Comparison of ENCODE assay signal across 7 mouse cellular contexts in genomic region chr2:73485236-73486119, GRCm38 (mm10). TPM values are rescaled to one million over a fixed set of nuclear protein-coding genes. Genes with fewer than 3 reads are reported as not detected.
DNase-seq lines count a peak whose midpoint lies in the region; ATAC-seq and TF ChIP-seq lines count a peak whose summit lies in the region.

No protein-coding gene starts in this region.

- no peak overlapping the region for H3K9ac ChIP-seq in heart, embryonic 15.5 days
- H3K9ac ChIP-seq in liver, embryonic 14.5 days (replicated peaks): peak overlapping the region; percentile 78

- H3K36me3 ChIP-seq in heart, embryonic 15.5 days: no peaks in the 10 kb centered on the region
- no peaks in the 10 kb centered on the region for H3K36me3 ChIP-seq in liver, embryonic 14.5 days (replicated peaks; ENCODE audit: control insufficient read depth, insufficient read depth, low read depth)

- peaks cover 26% of the 10 kb centered on the region for H3K4me1 ChIP-seq in heart, embryonic 15.5 days (replicated peaks)
- H3K4me1 ChIP-seq in liver, embryonic 14.5 days (replicated peaks; ENCODE audit: control insufficient read depth in 2 of 2, insufficient read depth in 2 of 2, low read length in 1 of 2): peaks cover 21 to 33% of the 10 kb centered on the region in 2 experiments
- no peaks in the 10 kb centered on the region for H3K4me1 ChIP-seq in cerebellum, adult 2 months (ENCODE audit: control insufficient read depth, insufficient read depth, low read length)

- peak overlapping the region; percentile 80 for H3K27ac ChIP-seq in heart, embryonic 15.5 days
- peak overlapping the region; percentile 80 for H3K27ac ChIP-seq in liver, embryonic 14.5 days
- no peak overlapping the region for H3K27ac ChIP-seq in cerebellum, adult 2 months (ENCODE audit: insufficient read depth, low read length)

- no peak; the same call in 1 of the 2 replicates for TF ChIP-seq EP300 in liver, embryonic 14.5 days (IDR thresholded peaks at IDR 0.05; ENCODE audit: low read depth)

- TF ChIP-seq POLR2A in cerebellum, adult 2 months (IDR thresholded peaks at IDR 0.05; ENCODE audit: borderline replicate concordance, insufficient read depth, low read length): no peak

- WGBS in heart, embryonic 15.5 days: 49% methylated on average over 26 of the region's 26 CpGs
- WGBS in liver, embryonic 14.5 days (ENCODE audit: insufficient replicate concordance): 9% methylated on average over 26 of the region's 26 CpGs
- 88% methylated on average over 26 of the region's 26 CpGs for WGBS in cerebellum, adult 2 months

- TF ChIP-seq CTCF in liver, embryonic 14.5 days (IDR thresholded peaks at IDR 0.05; ENCODE audit: low read depth): peak; percentile 25; the same call in 1 of the 2 replicates
- no peak for TF ChIP-seq CTCF in cerebellum, adult 2 months (IDR thresholded peaks at IDR 0.05; ENCODE audit: borderline replicate concordance, insufficient read depth, low read depth, low read length)

- DNase-seq in CD4-positive, CD25-positive, alpha-beta regulatory T cell, adult 2 months (ENCODE audit: low read depth, low spot score): peak; percentile 74
- DNase-seq in R1 (ENCODE audit: low read depth, low spot score): peak; percentile 91
- peak; percentile 64 to 74 (median 71) for DNase-seq in liver, embryonic 14.5 days (ENCODE audit: low read depth in 3 of 3, low spot score in 3 of 3)
- DNase-seq in spleen, postnatal 4 days (ENCODE audit: low spot score in 2 of 2): peak; percentile 55 to 77
- DNase-seq in cerebellum, adult 2 months: no peak
- DNase-seq in frontal cortex, postnatal 14 days (ENCODE audit: low spot score in 2 of 2): no peak

- H3K27me3 ChIP-seq in heart, embryonic 15.5 days: no peaks in the 10 kb centered on the region
- no peaks in the 10 kb centered on the region for H3K27me3 ChIP-seq in liver, embryonic 14.5 days (ENCODE audit: control insufficient read depth, insufficient read depth, low read length)
- H3K27me3 ChIP-seq in cerebellum, adult 2 months (ENCODE audit: control insufficient read depth, insufficient read depth, low read length): no peaks in the 10 kb centered on the region

- peak overlapping the region; percentile 55 for H3K4me2 ChIP-seq in heart, embryonic 15.5 days
- peak overlapping the region; percentile 88 for H3K4me2 ChIP-seq in liver, embryonic 14.5 days (ENCODE audit: low read depth)

- no peaks in the 10 kb centered on the region for H3K9me3 ChIP-seq in heart, embryonic 15.5 days (replicated peaks)
- H3K9me3 ChIP-seq in liver, embryonic 14.5 days (ENCODE audit: control insufficient read depth, low read length): no peaks in the 10 kb centered on the region

- 0 out of 2 replicates have a peak, but pooled peaks have one; percentile 19 for ATAC-seq in heart, embryonic 15.5 days (replicated peaks; ENCODE audit: insufficient number of reproducible peaks, insufficient read depth, low FRiP score, low read depth)
- ATAC-seq in liver, embryonic 14.5 days (ENCODE audit: insufficient read depth): peak; percentile 90

- H3K4me3 ChIP-seq in heart, embryonic 15.5 days: peak overlapping the region; percentile 38
- peak overlapping the region; percentile 66 to 94 for H3K4me3 ChIP-seq in liver, embryonic 14.5 days (ENCODE audit: insufficient read depth in 1 of 2, low read depth in 2 of 2, low read length in 2 of 2)
- no peak overlapping the region for H3K4me3 ChIP-seq in cerebellum, adult 2 months (replicated peaks; ENCODE audit: insufficient read depth, low read depth, low read length)

RNA-seq across cellular contexts. Expression of gene Wipf1, which starts 44.1 kb away (rescaled TPM):
- polyA plus RNA-seq in heart, embryonic 15.5 days (2015; fragmentation: Nextera tagmentation; extraction: Ambion mirVana): 5.1 and 7.6 TPM in 2 replicates
- 2.2 and 3.4 TPM in 2 replicates for polyA plus RNA-seq in liver, embryonic 14.5 days (2012; rRNA removed)
- 4.1 and 5.7 TPM in 2 replicates for polyA plus RNA-seq in liver, embryonic 14.5 days (2014; fragmentation: Nextera tagmentation; extraction: Ambion mirVana)
- polyA plus RNA-seq in cerebellum, adult 2 months (2012; rRNA removed): 6.1 and 7.2 TPM in 2 replicates

Comparison
In these comparisons a context has a peak if more than half of its experiments do, and no peak if none do; other contexts are left out.
1. DNase-seq: peak in CD4-positive, CD25-positive, alpha-beta regulatory T cell, adult 2 months (single experiment), R1 (single experiment), liver, embryonic 14.5 days (3 of 3) and spleen, postnatal 4 days (2 of 2); none in cerebellum, adult 2 months (0 of 2) and frontal cortex, postnatal 14 days (0 of 2).